Mouse (Mus musculus) limb, embryonic 11.5 days (tissue): Measurements from ENCODE around the gene Bzw1. TPM values are rescaled to one million over a fixed set of nuclear protein-coding genes. Genes with fewer than 3 reads are reported as not detected.
A peak's percentile ranks its signal among the peaks of the same experiment; 100 is the strongest.

Experiments used
- ATAC-seq: fragments of 200-750 bp; cut with Nextera tagmentation; 2 replicates; pipeline ENCODE4 v1.8.0; 2017; ENCODE audit warnings: low read depth; ENCODE audit not compliant: insufficient number of reproducible peaks, low FRiP score, low TSS enrichment
- DNase-seq: peaks from one replicate; pipeline ENCODE4 v3.0.0-alpha.2; 2015; ENCODE audit warnings: low spot score
- H3K27ac ChIP-seq: fragments of 300-500 bp; sonication (generic); replicated peaks from 2 replicates; pipeline ENCODE4 v1.5.1; 2014; ENCODE audit warnings: low read depth, mild to moderate bottlenecking, low read length
- H3K27me3 ChIP-seq: fragments of 300-500 bp; sonication (generic); 2 replicates; pipeline ENCODE4 v1.6.1; 2014; ENCODE audit warnings: mild to moderate bottlenecking, low read length, mixed read lengths; ENCODE audit not compliant: control insufficient read depth, insufficient read depth
- H3K36me3 ChIP-seq: fragments of 300-500 bp; sonication (generic); 2 replicates; pipeline ENCODE4 v1.6.1; 2014; ENCODE audit warnings: mild to moderate bottlenecking, low read length, moderate library complexity, mixed read lengths; ENCODE audit not compliant: control insufficient read depth, insufficient read depth
- H3K4me1 ChIP-seq: fragments of 300-500 bp; sonication (generic); 2 replicates; pipeline ENCODE4 v1.6.1; 2014; ENCODE audit warnings: low read length, mixed read lengths; ENCODE audit not compliant: control insufficient read depth, insufficient read depth
- H3K4me2 ChIP-seq: fragments of 300-500 bp; sonication (generic); 2 replicates; pipeline ENCODE4 v1.6.1; 2014; ENCODE audit warnings: low read depth, mild to moderate bottlenecking, moderate library complexity; ENCODE audit not compliant: severe bottlenecking
- H3K4me3 ChIP-seq: fragments of 300-500 bp; sonication (generic); 2 replicates; pipeline ENCODE4 v1.5.1; 2014; ENCODE audit warnings: low read depth, low read length
- H3K9ac ChIP-seq: fragments of 300-500 bp; sonication (generic); 2 replicates; pipeline ENCODE4 v1.6.1; 2014; ENCODE audit warnings: mild to moderate bottlenecking, low read length
- H3K9me3 ChIP-seq: fragments of 300-500 bp; sonication (generic); 2 replicates; pipeline ENCODE4 v1.6.1; 2016; ENCODE audit warnings: low read length; ENCODE audit not compliant: control insufficient read depth
- WGBS: fragments of 180-500 bp; shearing (Covaris S2); extraction: QIAGEN DNeasy Blood & Tissue Kit; methylation state at CpG from one replicate; pipeline ENCODE4 v1.1.7; 2014; 5-methylcytosine and 5-hydroxymethylcytosine counted together
- polyA plus RNA-seq: library from polyadenylated mRNA; unstranded; fragments of >200 nt; fragmentation: Nextera tagmentation; extraction: Ambion mirVana; gene quantifications from 2 replicates; pipeline ENCODE4 v1.2.1, GENCODE M21; 2014

Bzw1 gene
- polyA plus RNA-seq, 1 experiment from 2014 or later, result 499 TPM

DNA sequence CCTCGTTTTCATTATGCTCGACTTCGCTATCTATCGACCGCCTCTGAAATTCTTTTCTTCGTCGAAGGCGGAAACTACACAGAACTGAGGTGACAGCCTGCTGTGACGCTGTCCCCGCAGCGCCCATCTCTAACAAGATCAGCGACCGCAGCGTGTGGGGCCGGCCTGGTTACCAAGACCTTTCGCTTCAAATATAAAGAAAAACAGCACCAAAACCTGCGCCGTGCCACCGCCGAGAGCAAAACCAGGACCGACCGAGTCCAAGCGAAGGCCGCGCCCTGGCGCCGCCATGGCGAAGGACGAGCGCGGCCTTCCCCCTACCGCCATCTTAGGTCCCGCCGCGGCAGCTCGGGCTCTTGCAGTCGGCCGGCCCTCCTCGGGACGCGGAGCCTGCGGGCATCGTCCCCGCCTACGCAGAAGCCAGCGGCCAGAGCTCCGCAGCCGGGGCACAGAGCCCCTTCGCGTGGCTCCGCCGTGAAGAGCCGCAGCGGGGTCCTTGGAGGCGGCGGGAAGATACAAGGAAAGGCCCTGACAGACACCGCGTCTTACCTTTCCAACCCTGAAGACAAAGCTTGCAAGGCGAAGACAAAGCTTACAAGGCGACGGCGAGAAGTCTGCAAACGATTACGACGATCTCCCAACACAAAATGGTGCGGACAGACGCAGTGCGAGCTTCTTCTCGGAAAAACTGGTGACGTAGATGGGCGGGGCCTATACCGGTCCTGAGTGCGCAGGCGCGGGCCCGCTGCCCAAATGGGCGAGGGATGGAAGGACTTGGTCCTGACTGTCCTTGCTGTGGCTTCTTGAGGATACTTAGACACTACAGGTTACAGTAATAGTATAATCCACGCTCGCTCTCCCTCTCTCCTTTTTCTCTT is 30.9 kb downstream of the Bzw1 start, which contains the start of gene Clk1:
Gene Clk1, minus strand, starts transcription at position 696 of the 878 bp plus-strand sequence.
- H3K9me3 ChIP-seq, result no peaks in the 10 kb centered on the region
- H3K27me3 ChIP-seq, result no peaks in the 10 kb centered on the region
- peak within 1 kb of the TSS; percentile 52 for H3K4me2 ChIP-seq
- H3K27ac ChIP-seq, result peak within 1 kb of the TSS; percentile 92
- ATAC-seq (peak; percentile 93), DNase-seq (peak; percentile 96)
- peak within 1 kb of the TSS; percentile 99 for H3K9ac ChIP-seq
- H3K4me1 ChIP-seq, result 0 out of 2 replicates have a peak, but pooled peaks cover 4% of the 10 kb centered on the region
- peak within 1 kb of the TSS; percentile 91 for H3K4me3 ChIP-seq
- H3K36me3 ChIP-seq, result peaks cover 13% of the 10 kb centered on the region
- under 1% methylated on average over 79 of the region's 79 CpGs for WGBS

DNA sequence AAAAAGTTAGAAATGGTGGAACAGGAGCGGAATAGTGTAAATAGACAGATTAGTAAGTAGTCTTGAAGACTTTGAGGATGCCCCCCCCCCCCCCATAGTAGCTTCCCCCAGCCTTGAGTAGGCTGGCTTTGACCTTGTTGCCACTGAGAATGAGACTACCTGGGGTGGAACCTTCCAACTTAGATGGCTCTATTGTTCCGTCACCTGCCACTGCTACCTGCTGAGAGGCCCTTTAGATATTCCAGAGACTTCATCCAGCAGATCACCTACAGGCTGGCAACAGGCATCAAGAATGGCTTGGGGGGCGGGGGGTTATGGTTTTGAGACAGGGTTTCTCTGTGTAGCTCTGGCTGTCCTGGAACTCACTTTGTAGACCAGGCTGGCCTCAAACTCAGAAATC is 31.9 kb downstream of the Bzw1 start:
- WGBS, result 88% methylated on average over 3 of the region's 3 CpGs
- Histone ChIP-seq H3K4me1 (0 out of 2 replicates have a peak, but pooled peaks cover 4% of the 10 kb centered on the region), H3K9ac (no peak overlapping the region), H3K9me3 (no peaks in the 10 kb centered on the region), H3K36me3 (peaks cover 10% of the 10 kb centered on the region; the same call in 1 of the 2 replicates), H3K4me3 (no peak overlapping the region), H3K27me3 (no peaks in the 10 kb centered on the region), H3K4me2 (no peak overlapping the region), H3K27ac (no peak overlapping the region)
- ATAC-seq (no peak), DNase-seq (no peak)

DNA sequence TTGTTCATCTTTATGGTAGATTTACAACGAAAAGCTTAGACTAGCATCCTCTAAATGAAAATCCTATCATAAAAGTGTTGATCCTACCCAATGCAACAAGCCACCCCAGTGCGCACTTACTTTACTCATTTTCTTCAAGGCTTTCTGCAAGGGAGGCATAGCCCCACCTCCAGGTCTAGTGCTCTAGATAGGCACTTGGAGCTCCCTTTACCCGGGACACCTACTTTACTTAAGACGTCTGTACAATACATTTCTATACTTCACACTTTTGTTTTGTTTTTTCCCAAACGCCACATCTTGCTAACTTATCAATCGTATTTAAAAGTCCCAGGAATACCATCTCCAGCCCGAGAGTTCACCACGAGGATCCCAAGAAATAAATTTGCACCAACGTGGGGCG is 52.0 kb downstream of the Bzw1 start:
- H3K27ac ChIP-seq, result peak overlapping the region; percentile 82
- no peaks in the 10 kb centered on the region for H3K27me3 ChIP-seq
- ATAC-seq (no peak), DNase-seq (no peak)
- peak overlapping the region; percentile 64 for H3K4me2 ChIP-seq
- H3K9ac ChIP-seq, result peak overlapping the region; percentile 78
- H3K36me3 ChIP-seq, result peaks cover 5% of the 10 kb centered on the region
- no peaks in the 10 kb centered on the region for H3K9me3 ChIP-seq
- H3K4me3 ChIP-seq, result peak overlapping the region; percentile 62
- 12% methylated on average over 10 of the region's 10 CpGs for WGBS
- H3K4me1 ChIP-seq, result no peaks in the 10 kb centered on the region

DNA sequence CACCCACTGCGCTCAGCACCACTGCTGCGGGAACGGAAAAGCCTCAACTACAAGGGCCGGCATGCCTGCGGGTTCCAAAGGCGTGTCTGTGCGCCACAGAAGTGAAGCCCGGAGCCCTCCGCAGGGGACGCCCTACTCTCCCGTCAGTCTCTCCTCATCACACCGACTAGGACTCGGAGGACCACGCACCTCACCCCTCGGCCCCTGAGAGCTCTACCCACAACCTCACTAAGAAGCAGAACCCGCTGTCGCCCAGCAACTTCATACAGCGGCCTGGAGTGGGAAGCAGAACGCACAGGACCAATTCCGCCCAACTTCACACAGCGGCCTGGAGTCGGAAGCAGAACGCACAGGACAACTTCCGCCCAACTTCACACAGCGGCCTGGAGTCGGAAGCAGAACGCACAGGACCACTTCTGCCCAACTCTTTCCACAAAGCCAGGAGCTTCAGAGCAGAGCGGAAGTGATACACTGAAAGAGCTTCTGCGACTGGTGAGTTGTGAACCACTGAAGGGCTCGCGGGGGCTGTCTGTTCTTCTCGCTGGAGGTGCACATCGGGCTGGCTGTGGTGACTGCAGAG is 52.5 kb downstream of the Bzw1 start, which contains the start of the genes Nif3l1 and Ppil3:
Gene Nif3l1, plus strand, starts transcription at position 9 of the 580 bp plus-strand sequence.
Gene Ppil3, minus strand, starts transcription at position 344 of the 580 bp plus-strand sequence.
- peaks cover 5% of the 10 kb centered on the region for H3K36me3 ChIP-seq

DNA sequence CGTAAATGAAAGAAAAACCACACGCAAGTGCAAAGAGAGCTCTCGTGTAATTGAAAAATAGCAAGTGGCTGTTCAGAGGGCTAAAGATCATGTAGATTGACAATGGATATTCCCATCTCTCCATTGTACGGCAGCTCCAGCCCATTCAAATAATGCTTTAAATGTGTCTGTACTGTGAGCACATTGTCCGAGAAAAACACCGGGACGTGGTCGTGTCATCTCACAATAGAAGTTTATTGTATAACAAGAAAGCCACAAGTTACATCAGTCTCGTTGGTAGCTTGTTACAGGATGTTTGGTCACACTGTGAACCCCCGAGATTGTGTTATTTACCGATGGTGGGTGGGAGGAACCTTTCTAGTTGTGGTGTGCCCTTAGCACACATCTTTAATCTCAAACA is 53.2 kb downstream of the Bzw1 start:
- H3K4me2 ChIP-seq, result peak overlapping the region; percentile 64
- H3K27me3 ChIP-seq, result no peaks in the 10 kb centered on the region
- DNase-seq, result no peak
- ATAC-seq, result no peak
- H3K36me3 ChIP-seq, result peaks cover 6% of the 10 kb centered on the region
- 16% methylated on average over 11 of the region's 11 CpGs for WGBS
- H3K4me3 ChIP-seq, result peak overlapping the region; percentile 62
- H3K27ac ChIP-seq, result peak overlapping the region; percentile 82; the same call in 1 of the 2 replicates
- H3K4me1 ChIP-seq, result no peaks in the 10 kb centered on the region
- H3K9ac ChIP-seq, result peak overlapping the region; percentile 78
- no peaks in the 10 kb centered on the region for H3K9me3 ChIP-seq

More for the DNA sequence above, 52.5 kb downstream of the Bzw1 start, which contains the start of the genes Nif3l1 and Ppil3:
- WGBS, result under 1% methylated on average over 33 of the region's 33 CpGs
- ATAC-seq, result peak; percentile 95
- Histone ChIP-seq H3K27me3 (no peaks in the 10 kb centered on the region), H3K4me2 (peak within 1 kb of the TSS; percentile 64), H3K27ac (peak within 1 kb of the TSS; percentile 82), H3K9ac (peak within 1 kb of the TSS; percentile 78), H3K4me1 (no peaks in the 10 kb centered on the region), H3K9me3 (no peaks in the 10 kb centered on the region), H3K4me3 (peak within 1 kb of the TSS; percentile 62)
- DNase-seq, result peak; percentile 85

DNA sequence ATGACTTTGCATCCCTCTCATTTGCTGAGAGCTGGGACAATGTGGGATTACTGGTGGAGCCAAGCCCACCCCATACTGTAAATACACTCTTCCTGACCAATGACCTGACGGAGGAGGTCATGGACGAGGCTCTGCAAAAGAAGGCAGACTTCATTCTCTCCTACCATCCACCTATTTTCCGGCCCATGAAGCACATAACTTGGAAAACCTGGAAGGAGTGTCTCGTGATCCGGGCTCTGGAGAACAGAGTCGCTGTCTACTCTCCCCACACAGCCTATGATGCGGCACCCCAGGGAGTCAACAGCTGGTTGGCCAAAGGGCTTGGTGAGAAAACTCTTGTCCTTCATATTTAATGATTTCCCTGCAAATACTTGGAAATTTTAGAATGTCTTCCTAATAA is 55.1 kb downstream of the Bzw1 start:
- ATAC-seq, result no peak
- Histone ChIP-seq H3K4me2 (no peak overlapping the region), H3K36me3 (peaks cover 12% of the 10 kb centered on the region), H3K9ac (no peak overlapping the region), H3K9me3 (no peaks in the 10 kb centered on the region), H3K27ac (no peak overlapping the region), H3K4me1 (no peaks in the 10 kb centered on the region), H3K4me3 (no peak overlapping the region), H3K27me3 (no peaks in the 10 kb centered on the region)
- no peak for DNase-seq
- WGBS, result 95% methylated on average over 7 of the region's 7 CpGs

DNA sequence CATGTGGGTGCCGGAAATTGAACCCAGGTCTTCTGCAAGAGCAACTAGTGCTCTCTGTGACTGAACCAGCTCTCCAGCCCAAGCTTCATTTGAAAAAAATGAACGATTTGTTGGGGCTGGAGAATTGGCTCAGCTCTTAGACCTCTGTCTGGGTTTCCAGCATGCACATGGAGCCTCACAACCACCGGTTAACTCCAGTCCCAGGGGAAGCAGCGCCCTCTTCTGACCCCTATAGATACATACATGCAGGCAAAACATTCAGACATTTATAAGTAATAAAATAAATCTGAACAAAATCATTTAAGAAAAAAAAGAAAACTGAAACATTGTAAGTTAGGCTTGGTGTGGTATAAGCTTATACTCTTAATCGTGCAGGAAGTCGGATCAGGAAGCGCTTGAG is 55.7 kb downstream of the Bzw1 start:
- Histone ChIP-seq H3K4me1 (no peaks in the 10 kb centered on the region), H3K4me3 (no peak overlapping the region), H3K27me3 (no peaks in the 10 kb centered on the region), H3K27ac (no peak overlapping the region), H3K9me3 (no peaks in the 10 kb centered on the region), H3K36me3 (peaks cover 12% of the 10 kb centered on the region), H3K9ac (no peak overlapping the region), H3K4me2 (no peak overlapping the region)
- ATAC-seq, result no peak
- DNase-seq, result no peak
- WGBS, result 90% methylated on average over 7 of the region's 7 CpGs

DNA sequence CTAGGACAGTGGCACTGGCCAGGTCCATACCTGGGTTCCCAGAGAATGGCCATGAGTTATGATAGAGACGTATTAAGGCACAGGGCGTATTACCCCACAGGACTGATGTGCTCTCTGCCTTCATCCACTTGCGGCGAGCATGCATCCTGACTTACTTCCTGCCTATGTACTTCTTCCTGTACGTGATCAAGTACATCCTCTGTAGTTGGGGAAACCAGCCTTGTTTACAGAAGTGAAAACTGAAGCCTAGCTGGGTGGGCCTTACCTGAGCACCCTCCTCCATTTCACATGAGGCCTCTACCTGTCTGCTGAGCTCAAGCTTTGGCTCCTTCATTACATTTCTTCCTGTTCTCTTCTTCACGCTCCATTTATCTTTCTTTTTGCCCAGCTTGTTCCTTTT is 61.6 kb downstream of the Bzw1 start:
- H3K9me3 ChIP-seq, result no peaks in the 10 kb centered on the region
- ATAC-seq (no peak), DNase-seq (no peak)
- H3K4me2 ChIP-seq, result no peak overlapping the region
- peaks cover 14% of the 10 kb centered on the region for H3K36me3 ChIP-seq
- H3K4me1 ChIP-seq, result no peaks in the 10 kb centered on the region
- H3K4me3 ChIP-seq, result no peak overlapping the region
- H3K27me3 ChIP-seq, result no peaks in the 10 kb centered on the region
- H3K9ac ChIP-seq, result no peak overlapping the region
- H3K27ac ChIP-seq, result no peak overlapping the region
- WGBS, result 92% methylated on average over 6 of the region's 6 CpGs
